Mouse (Mus musculus) urinary bladder, adult 18-20 months (tissue): ENCODE data around the gene Tctn1.
"Not testable (repeated sequence)": the region's sequence is repeated elsewhere in the genome, so short reads cannot be mapped to it uniquely, and the experiment has no call there.

Experiments used
- DNase-seq, 2 experiments: peaks; one replicate each; pipeline ENCODE4 v3.0.0; 2022; ENCODE audit warnings: low spot score in 2 of 2, mixed read lengths in 2 of 2

The Tctn1 gene

DNA sequence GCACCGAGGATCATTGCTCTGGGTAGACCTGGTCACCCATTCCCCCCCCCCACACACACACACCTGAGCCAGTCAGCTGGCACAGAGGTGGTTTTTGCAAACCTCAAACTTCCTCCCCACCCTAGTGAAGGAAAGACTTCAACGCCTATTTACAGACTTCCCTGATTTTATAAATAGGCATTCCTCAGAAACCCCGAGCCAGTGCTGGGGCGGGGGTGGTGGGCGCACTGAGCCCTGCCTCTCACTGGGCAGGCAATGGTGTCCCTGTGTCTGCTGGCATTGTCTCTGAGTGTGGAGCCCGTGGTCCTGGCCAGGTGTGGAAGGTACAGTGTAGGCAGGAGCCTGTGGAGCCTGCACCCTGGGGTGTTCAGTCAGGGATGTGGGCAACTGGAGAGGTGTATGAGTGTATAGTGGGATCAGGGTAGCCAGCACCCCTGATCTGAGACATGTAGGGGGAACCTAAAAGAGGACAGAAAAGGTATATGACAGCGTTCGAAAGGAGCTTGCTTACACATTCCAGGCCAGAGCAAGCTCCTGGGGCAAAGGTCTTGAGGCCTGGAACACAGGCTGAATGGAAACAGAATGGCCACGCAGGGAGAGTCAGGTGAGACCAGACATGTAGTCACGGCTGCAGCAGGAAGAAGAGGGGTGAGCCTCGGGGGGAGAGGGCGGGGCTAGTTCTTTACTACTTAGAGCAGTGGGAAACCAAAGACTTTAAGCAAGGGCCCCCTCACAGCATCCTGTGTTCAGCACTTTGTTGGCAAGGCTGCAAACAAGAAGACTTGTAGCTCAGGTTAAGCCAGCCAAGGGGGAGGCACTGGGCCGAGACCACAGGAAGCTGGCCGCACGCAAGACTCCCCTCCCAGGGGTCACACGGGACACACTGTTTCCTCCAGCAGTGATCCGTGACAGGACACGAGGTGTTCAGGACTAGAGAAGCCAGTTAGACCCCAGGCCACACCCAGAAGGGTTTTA is 44.3 kb downstream of the Tctn1 start:
- no peak for DNase-seq

DNA sequence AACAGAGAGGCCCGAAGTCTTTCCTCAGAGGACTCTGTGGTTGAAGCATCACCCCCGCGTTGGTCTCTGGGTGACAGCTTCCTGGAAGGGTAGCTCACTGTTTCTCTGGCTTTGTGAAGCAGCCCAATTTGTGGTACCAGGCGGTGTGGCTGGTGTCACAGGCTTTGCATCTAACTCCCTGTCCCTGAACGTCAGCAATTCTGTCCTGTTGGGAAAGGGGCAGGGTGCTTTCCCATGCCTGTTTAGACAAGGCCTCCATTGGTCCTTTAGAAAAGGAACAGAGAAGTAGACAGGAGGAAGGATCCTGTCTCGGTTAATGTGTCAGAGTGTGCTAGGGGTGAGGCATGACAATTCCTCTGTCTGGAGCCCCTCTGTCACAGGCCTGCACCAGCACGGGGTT is 45.3 kb downstream of the Tctn1 start:
- DNase-seq, result no peak

DNA sequence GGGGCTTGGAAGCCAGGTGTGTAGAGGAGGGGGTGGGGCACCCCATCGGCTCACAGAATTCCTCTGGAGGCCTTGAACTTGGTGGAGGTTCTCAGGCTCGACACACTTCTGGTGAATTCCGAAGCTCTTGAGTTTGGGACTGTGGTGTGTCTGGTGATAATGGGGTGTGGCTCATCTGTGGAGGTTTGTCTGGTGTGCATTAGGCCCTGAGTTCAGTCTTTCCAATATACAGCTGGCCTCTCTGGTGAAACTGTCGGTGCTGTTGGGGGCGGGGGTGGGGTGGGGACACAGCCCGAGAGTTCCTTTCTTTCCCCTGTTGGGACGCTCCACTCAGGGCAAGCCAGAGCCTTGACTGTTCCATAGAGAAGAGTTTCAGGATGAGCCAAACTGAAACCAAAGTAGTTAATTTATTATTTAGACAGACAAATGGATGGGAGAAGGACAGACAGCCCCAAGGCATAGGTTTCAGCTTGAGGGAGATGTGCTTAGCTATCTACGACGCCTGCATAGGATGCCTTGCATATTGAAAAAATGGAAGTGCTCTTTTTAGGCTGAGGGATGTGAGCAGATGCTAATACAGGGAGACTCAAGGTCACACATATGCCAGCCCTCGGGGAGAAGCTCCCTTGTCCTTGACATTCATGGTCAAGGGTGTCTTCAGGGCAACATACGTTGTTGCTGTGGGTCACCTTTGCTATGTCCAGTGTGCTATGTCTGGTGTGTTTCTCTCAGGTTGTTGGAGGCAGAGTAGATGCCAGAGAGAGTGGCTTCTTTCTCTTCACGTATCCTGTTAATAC is 46.0 kb downstream of the Tctn1 start:
- DNase-seq, result no peak

DNA sequence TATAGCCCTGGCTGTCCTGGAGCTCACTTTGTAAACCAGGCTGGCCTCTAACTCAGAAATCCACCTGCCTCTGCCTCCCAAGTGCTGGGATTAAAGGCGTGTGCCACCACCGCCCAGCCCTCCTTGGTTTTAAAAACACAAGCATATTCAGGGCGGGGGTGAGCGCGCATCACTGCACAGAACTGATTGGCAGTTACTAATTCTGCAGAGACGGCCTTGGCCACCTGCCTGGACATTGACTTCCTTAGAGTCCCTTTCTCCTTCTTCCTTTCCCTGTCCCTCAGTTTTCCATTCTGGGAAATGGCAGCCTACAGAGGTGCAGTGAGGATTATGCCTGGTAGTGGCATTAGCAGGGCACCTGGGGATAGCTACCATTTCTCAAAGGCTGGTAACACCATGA is 46.6 kb downstream of the Tctn1 start:
- DNase-seq, result no peak

DNA sequence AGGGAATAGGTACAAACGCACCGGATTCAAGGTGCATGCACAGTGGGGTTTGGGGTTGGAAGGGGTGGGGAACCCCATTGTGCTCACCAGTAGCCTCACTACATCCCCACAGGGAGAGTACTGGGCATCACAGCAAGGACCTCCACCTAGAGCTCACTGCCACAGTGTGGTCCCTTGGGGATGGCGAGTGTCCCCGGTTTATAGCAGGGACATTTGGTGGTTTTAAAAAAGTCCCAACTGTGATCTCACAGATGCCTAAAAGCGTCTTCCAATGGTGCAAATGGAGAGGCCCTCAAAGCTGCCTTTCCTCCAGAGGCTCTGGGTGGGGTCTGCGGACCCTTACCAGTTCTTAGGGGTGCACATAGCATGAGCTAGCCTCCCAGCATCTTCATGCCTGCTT is 50.4 kb downstream of the Tctn1 start:
- DNase-seq, result no peak

DNA sequence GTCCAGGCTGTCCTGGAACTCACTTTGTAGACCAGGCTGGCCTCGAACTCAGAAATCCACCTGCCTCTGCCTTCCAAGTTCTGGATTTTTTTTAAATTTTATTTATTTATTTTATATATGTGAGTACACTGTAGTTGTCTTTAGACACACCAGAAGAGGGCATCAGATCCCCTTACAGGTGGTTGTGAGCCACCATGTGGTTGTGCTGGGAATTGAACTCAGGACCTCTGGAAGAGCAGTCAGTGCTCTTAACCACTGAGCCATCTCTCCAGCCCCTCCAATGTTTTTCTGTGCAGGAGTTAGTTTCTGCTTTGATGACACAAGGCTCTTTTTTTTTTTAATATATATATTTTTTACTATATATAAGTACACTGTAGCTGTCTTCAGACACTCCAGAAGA is 51.4 kb downstream of the Tctn1 start:
- DNase-seq, result not testable (repeated sequence)

DNA sequence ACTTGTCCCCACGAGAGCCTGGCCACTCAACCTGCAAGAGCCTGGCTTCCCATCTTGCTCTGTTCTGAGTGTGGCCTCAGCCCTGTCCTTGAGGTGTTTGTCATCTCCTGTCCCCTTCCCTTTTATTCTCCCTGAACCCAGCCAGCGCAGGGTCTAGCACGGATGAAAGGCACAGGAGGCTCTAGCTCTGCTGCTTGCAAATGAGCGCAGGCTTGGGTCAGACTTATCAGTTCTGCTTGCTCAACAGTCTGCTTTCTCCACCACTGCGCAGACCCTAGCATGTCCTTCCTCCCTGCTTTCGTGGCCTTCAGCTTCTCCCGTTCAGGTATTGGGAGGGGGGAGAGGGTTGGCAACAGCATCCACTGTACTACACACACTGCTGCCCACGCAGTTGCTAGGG is 52.1 kb downstream of the Tctn1 start:
- DNase-seq, result no peak

DNA sequence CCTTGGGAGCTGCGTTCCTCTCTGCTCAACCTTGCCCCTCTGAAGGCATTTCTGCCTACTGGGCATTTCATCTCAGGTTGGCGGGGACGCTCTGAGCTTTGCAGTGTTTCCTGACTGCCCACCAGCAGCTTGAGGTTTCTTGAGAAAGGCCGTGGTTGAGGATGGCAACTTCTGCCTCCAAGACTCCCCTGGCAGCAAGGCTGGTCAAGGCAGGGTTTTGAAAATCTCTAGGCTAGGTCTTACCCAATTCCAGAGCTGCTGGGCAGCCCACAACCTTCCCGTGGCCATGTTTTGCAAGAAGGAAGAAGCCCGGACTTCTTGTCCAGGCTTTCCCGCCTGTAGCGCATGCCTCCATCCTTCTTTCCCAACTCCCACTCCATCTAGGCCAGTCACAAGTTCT is 53.4 kb downstream of the Tctn1 start:
- no peak for DNase-seq

DNA sequence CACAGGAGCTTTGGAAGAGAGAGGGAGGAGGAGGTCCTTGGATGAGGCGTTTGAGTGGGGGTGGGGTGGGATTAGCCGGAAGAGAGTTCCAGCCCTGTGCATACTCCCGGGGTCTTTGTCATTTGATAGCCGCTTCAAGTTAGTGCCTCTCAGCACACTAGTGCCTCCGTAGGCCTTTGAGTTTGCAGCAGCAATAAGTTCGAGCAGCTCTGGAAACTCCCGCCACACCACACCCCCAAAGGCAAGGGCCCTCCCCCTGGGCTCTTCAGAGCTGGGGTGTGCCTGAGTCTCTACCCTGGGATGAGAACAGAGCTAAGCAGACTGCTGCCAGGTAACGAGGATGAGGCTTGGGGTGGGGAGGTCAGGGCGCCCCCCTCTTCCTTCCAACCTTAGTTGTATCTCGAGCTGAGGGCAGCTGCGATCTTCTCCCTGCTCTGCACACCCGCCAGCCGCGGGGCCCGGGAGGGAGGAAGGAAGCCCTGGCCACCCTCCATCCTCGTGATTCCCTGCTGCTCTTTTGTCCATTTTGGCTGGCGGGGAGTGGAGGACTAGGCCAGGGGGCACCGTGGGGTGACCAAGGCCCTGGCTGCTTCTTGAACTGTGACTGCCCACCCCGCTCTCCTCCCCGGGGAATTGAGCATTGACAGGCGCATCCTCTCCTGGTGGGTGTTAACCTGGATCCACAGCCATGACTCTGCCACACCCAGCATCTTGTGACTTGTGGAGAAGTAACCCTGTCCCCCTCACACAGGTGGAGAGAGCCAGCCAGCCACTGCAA is 54.5 kb downstream of the Tctn1 start:
- DNase-seq, result peak in 1 of 2 experiments; percentile 23

DNA sequence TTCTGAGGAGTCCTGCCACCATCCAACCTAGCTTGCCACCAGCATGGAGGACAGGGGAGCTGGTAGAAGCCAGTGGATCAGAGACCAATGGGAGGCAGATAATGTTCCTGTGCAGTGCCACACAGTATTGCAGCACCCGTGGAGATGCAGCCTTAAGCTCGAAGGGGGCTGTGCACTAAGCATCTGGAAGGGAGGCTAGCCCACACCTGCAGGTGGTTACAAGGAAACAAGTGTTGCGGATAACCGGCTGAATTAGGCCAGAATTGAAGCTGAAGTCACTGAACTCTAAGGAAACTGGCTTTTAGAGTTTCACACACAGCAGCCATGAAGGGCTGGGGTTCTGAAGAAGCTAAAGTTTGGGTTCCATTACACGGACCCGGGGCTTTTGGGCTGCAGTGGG is 55.4 kb downstream of the Tctn1 start:
- DNase-seq, result no peak

DNA sequence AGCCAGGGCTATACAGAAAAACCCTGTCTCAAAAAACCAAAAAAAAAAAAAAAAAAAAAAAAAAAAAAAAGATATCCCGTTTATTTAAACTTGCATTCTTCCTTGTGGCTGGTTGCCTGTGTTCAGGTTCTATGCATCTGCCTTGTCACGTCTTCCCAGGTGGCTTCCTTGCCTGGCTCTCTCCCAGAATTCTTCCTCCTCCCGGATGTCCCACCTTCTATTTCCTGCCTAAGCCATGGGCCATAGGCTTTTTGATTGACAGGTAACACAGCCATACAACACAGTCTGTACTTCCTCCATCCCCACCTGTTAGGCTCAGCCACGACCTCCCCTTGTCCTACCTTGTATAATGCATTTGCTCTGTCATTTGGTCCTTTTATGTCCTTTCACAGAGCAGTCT is 57.8 kb downstream of the Tctn1 start, which contains the start of gene Hvcn1:
Gene Hvcn1 (plus strand): TSS at position 330 of the 400 bp plus-strand sequence.
- DNase-seq, result no peak

DNA sequence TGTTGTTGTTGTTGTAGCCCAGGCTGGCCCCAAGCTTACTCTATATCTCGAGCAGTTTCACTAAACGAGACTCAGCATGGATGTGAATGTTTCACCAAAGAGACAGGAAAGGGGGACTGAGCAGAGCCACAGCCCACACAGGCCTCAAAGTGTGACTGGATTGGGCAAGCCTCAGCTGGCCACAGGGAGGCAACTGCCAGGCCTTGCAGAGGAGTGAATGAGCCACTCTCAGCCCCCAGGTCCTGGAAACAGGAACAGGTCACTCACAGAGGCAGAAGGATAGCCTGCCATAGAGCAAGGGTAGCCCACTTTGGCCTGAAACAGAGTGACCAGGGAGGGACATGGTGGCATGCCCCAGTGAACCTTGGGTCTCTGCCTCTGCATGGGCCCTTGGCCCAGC is 60.1 kb downstream of the Tctn1 start:
- no peak for DNase-seq

DNA sequence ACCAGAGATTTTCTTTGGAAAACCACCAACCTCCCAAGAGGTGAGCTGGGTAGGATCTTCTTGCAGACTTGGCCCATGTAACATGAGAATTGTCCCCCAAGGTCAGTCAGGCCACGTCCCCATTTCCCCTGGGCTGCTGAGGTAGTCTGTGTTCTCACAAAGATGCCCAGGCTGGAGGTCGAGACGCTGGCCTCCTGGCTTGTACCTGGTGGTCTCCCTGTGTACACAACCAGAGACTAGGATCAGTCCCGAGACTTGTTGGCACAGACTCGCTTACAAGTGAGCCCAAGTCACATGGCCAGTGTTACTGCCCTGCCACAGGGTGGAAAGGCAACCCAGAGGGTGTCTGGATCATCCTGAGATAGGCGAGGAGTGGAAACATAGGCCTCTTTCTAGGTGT is 62.4 kb downstream of the Tctn1 start:
- DNase-seq, result no peak

DNA sequence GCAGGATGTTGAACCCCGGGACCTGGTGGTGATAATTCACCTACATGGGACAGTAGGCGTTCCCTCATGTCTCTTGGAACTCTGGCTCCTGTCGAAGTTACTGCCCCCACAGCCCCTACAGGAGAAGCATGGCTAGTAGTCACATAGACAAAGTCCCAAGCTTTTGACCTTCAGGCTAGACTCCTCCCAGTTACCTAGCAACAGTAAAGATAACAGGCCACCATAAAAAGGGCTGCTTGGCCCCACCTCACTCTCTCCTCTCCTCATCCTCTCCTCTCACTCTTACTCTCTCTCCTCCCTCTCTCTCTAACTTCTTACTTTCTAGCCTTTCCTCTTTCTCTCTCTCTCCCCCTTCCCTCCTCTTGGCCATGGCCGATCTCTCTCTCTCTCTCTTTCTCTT is 63.4 kb downstream of the Tctn1 start:
- no peak for DNase-seq

DNA sequence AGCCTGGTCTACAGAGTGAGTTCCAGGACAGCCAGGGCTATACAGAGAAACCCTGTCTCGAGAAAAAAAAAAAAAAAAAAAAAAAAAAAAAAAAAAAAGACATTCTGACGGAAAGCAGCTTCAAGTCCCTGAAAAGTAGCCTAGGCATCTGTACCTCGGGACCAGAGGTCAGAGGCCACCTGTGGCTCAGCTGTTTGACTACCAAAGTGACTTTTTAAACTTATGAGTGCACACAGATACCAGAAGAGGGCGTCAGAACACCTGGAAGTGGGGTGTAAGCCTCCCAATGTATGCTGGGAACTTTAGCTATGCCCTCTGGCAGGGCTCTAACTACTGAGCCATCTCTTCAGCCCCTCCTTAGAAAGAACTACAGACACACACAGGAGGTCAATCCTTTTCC is 71.9 kb downstream of the Tctn1 start:
- DNase-seq, result no peak

DNA sequence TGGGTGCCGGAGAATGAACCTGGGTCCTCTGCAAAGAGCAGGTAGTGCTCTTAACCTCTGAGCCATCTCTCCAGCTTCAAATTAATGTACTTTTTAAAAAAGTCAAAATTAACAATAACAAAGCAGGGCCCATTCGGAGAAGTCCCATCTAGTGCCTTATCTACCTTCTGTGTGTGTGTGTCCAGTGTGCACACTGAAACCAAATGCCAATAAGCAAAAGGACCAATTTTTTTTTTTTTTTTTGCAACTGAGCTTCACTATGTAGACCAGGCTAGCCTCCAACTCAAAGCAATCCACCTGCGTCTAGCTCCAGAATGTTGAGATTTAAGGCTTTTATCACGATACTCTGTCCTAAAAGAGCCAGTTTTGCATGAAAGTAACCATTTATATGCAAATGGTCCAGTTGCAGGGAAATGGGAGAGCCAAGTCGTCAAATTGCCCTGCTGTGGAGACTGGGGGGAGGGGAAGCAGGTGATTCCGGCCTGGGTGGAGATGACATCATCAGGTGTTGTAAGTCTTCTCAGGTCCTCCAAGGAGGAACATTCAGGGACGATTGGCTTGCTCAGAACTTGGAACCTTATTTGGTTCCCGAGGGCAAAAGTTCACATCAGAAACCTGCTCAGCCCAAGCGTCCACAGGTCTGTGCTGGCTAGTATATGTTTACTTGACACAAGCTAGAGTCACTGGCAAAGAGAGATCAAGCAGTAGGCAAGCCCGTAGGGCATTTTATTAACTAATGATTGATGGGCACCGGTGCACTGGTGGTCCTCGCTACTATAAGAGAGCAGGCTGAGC is 72.8 kb downstream of the Tctn1 start:
- peak in 1 of 2 experiments; percentile 40 for DNase-seq

DNA sequence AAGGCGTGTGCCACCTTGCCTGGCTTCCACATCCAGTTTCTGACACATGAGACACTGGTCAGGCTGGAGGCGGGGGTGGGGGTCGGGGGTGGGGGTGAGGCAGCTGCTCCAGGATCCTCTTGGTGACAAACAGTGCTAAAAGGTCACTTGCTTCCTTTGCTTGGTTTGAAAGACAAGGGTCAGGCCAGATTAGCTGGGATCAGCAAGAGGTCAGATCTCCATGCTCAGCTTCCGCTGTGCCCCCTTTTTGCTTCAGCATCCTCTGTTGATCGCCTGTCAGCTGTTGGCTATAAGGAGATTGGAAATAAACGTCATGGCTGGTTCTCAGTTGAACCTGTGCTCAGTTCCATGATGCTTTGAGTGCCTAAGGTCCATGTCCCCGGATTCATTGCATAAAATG is 73.8 kb downstream of the Tctn1 start:
- DNase-seq, result no peak

DNA sequence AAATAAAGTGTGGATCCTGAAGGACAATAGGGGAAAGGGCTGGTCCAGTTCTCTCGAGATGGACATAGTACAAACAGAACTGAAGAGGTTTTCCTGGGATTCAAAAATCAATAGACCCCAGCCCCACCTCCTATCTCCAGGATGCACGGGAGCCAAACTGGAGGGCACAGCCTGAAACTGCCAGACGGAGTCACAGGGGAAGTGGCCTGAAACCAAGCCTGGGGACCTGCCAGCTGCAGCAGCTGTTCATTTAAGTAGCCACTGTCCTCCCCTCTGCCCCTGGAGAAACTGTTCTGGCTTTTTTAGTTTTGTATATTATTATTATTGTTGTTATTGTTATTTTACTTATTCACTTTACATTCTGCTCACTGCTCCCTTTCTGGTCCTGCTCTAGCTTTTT is 75.1 kb downstream of the Tctn1 start:
- DNase-seq, result no peak
